Mouse (Mus musculus): ENCODE results near the gene Xkrx.

- no peak for TF ChIP-seq ELF1 (IDR thresholded peaks at IDR 0.05; ENCODE audit: low read depth, low read length)
- TF ChIP-seq ZMIZ1 (IDR thresholded peaks at IDR 0.05; ENCODE audit: low read depth, low read length) = no peak
- no peak for TF ChIP-seq CTCF (conservative IDR thresholded peaks at IDR 0.05 in 1 of 2, IDR thresholded peaks at IDR 0.05 in 1 of 2; ENCODE audit: low read depth in 2 of 2, low read length in 2 of 2)
- TF ChIP-seq JUND (conservative IDR thresholded peaks at IDR 0.05; ENCODE audit: low read depth, low read length) = no peak
- no peak for TF ChIP-seq EP300 (IDR thresholded peaks at IDR 0.05; ENCODE audit: low read length)
- no peak for TF ChIP-seq ZC3H11A (IDR thresholded peaks at IDR 0.05; ENCODE audit: low read depth, low read length)
- TF ChIP-seq PAX5 (IDR thresholded peaks at IDR 0.05; ENCODE audit: low read length) = no peak
- TF ChIP-seq MAZ (IDR thresholded peaks at IDR 0.05; ENCODE audit: low read depth, low read length) = no peak
- TF ChIP-seq KAT2A (IDR thresholded peaks at IDR 0.05; ENCODE audit: insufficient replicate concordance, low read length) = no peak
These were observed 12.8 kb upstream of the Xkrx start for GRCm38 (mm10) chrX:134174699-134175098.

Measured in CH12.LX (cell line).